Mouse (Mus musculus): ENCODE measurements around the gene Adcy6. TPM values are rescaled to one million over a fixed set of nuclear protein-coding genes. Genes with fewer than 3 reads are reported as not detected.
"Not testable (repeated sequence)": the region's sequence is repeated elsewhere in the genome, so short reads cannot be mapped to it uniquely, and the experiment has no call there.

Adcy6 gene
- polyA plus RNA-seq, 1 experiment from 2014 or later, result 10.4 TPM

DNA sequence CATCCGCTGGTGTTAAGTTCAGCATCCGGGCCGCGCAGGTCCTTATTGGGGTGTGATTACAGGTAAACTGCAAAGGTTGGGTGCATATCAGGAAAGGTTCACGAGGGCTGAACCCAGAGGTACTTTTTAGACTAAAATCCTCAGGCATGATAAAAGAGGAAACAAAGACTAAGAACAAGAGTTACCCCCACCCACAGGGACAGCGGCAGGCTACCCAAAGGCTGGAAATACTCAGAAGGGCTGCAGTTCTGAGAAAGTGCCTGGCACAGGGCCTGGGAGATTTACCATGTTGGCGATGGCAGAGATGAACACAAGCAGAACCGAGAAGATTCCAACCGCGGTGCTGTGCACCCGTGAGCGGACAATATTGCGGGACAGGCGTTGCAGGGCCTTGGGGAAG, 13.3 kb downstream of the Adcy6 start:
- 95% methylated on average over 14 of the region's 14 CpGs for WGBS
- no peak for ATAC-seq (ENCODE audit: low FRiP score)
- H3K9me3 ChIP-seq (replicated peaks), result no peaks in the 10 kb centered on the region
- no peak overlapping the region for H3K9ac ChIP-seq (replicated peaks)
- H3K36me3 ChIP-seq, result peaks cover 80% of the 10 kb centered on the region
- H3K4me3 ChIP-seq (replicated peaks), result no peak overlapping the region
- no peak overlapping the region for H3K27ac ChIP-seq (replicated peaks)
- 0 out of 2 replicates have a peak, but pooled peaks cover 4% of the 10 kb centered on the region for H3K4me1 ChIP-seq
- no peaks in the 10 kb centered on the region for H3K27me3 ChIP-seq (replicated peaks)
- no peak overlapping the region for H3K4me2 ChIP-seq

DNA sequence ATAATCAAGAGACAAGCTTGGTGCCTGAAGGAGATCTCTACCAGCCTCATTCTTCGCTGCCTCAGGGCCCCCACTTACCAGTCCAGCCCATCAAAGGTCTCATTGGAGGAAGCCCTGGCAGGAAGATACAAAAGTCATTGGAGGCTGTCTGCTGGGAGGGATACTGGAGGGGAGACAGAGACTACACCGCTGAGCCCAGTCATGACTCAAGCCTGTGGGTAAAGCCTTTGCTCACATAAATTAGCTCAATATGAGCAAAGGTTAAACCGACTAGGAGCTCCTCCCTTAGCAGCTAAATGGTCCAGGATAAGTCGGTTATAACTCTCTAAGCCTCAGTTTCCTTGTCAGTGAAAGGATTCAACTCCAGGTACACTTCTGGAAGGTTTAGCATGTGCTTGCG, 14.8 kb downstream of the Adcy6 start:
- no peak for ATAC-seq (ENCODE audit: low FRiP score)
- Histone ChIP-seq H3K4me3 (replicated peaks) (no peak overlapping the region), H3K9me3 (replicated peaks) (no peaks in the 10 kb centered on the region), H3K9ac (replicated peaks) (no peak overlapping the region), H3K27ac (replicated peaks) (no peak overlapping the region), H3K27me3 (replicated peaks) (no peaks in the 10 kb centered on the region), H3K4me1 (0 out of 2 replicates have a peak, but pooled peaks cover 2% of the 10 kb centered on the region), H3K4me2 (no peak overlapping the region), H3K36me3 (peaks cover 87% of the 10 kb centered on the region)
- WGBS, result 92% methylated on average over 5 of the region's 5 CpGs

DNA sequence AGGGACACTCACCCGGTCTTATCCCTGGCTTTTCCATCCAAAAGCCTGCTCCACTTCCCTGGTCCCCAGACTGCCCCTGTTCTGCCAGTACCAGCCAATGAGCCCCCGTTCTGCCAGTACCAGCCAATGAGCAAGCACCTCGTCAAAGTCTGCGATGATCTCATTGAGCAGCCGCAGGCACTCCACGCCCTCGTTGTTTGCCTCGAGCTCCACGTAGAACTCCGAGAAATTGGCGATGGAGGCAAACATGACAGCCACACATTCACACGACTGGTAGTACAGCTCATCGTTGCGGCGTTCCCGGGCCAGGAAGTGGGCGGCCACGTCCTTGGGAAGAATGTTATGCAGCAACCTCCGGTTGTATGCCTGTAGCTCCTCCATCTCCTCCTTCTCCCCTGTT, 15.7 kb downstream of the Adcy6 start:
- H3K9me3 ChIP-seq (replicated peaks), result no peaks in the 10 kb centered on the region
- no peak for ATAC-seq (ENCODE audit: low FRiP score)
- 80% methylated on average over 19 of the region's 19 CpGs for WGBS
- H3K27ac ChIP-seq (replicated peaks), result no peak overlapping the region
- no peak overlapping the region for H3K4me2 ChIP-seq
- no peaks in the 10 kb centered on the region for H3K4me1 ChIP-seq
- H3K36me3 ChIP-seq, result peaks cover 86% of the 10 kb centered on the region
- H3K4me3 ChIP-seq (replicated peaks), result no peak overlapping the region
- no peaks in the 10 kb centered on the region for H3K27me3 ChIP-seq (replicated peaks)
- no peak overlapping the region for H3K9ac ChIP-seq (replicated peaks)

DNA sequence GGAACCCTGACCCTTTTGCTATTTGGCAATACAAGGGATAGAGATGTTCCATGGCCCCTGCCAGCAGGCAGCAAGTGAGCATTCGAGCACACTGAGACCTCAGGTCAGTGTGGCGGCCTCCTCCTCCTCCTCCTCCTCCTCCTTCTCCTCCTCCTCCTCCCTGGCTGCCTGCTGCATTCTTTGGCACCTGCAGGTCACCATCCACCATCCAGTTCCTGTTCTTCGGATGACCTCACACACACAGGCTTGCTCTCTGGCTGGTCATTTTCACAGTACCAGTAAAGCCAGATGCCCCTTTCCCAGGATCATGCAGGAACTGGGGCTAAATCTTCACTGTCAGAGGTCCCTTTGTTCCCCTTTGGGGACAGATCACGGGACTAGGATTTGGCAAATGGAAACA, 18.5 kb downstream of the Adcy6 start:
- Histone ChIP-seq H3K27me3 (replicated peaks) (no peaks in the 10 kb centered on the region), H3K4me1 (no peaks in the 10 kb centered on the region), H3K36me3 (peaks cover 66% of the 10 kb centered on the region), H3K27ac (replicated peaks) (no peak overlapping the region), H3K4me3 (replicated peaks) (no peak overlapping the region), H3K4me2 (no peak overlapping the region), H3K9ac (replicated peaks) (no peak overlapping the region), H3K9me3 (replicated peaks) (no peaks in the 10 kb centered on the region)
- WGBS, result 53% methylated on average over 4 of the region's 4 CpGs
- ATAC-seq (ENCODE audit: low FRiP score), result no peak

DNA sequence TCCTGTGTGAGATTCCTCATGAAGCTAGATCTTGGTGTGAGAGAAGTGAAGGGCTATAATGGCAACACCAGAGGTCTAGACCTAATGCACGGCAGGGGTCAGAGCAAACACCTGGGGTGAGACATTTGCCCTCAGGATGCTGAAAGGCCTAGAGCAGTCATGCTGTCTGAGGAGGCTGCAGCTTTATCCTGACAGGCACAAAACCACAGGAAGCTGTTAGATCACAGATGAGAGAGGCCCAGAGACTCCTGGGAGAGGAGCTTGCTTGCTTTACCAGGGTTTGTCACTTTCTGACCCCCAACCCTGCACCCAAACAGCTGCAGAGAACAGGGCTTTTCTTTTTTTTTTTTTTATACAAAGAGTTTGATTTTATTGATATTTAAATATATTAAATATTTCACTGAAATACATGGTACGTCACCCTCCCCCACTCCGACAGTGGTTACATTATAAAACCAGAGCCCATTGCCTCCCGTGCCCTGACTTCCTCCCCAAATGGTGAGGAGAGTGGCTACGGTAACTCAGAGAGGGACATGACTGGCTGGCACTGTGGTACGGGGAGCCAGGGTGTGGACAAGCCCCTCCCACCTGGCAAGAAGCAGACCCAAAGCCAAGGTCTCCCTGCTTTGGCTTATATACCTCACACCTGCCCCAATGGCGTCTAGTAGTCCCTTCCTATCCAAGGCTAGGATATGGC, 20.1 kb downstream of the Adcy6 start:
- ATAC-seq (ENCODE audit: low FRiP score), result no peak
- Histone ChIP-seq H3K27ac (replicated peaks) (no peak overlapping the region), H3K27me3 (replicated peaks) (no peaks in the 10 kb centered on the region), H3K9ac (replicated peaks) (no peak overlapping the region), H3K36me3 (peaks cover 50% of the 10 kb centered on the region), H3K4me2 (no peak overlapping the region), H3K4me3 (replicated peaks) (no peak overlapping the region), H3K9me3 (replicated peaks) (no peaks in the 10 kb centered on the region), H3K4me1 (no peaks in the 10 kb centered on the region)
- WGBS, result 80% methylated on average over 7 of the region's 7 CpGs

DNA sequence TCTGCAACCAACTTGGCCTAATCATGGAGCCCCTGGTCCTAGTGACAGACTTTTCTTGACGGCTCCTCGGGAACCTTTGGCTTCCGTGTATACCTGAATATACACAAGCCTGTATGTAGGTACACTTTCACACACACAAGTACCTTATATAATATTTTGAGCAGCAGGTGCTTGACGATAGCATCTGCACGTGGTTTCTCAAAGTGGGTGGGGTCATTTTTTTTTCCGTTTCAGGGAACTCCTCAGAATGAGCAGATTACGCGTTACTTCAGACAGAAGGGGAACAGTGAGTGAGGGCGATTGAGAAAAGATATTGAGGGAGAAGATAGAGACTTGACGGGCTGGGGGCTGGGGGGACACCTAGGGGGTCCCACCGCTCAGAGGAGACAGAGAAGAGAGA, 22.1 kb downstream of the Adcy6 start:
- ATAC-seq (ENCODE audit: low FRiP score), result no peak
- Histone ChIP-seq H3K27me3 (replicated peaks) (no peaks in the 10 kb centered on the region), H3K4me1 (no peaks in the 10 kb centered on the region), H3K36me3 (peaks cover 31% of the 10 kb centered on the region), H3K9me3 (replicated peaks) (no peaks in the 10 kb centered on the region), H3K9ac (replicated peaks) (no peak overlapping the region), H3K27ac (replicated peaks) (no peak overlapping the region), H3K4me3 (replicated peaks) (no peak overlapping the region), H3K4me2 (no peak overlapping the region)
- 91% methylated on average over 11 of the region's 11 CpGs for WGBS

DNA sequence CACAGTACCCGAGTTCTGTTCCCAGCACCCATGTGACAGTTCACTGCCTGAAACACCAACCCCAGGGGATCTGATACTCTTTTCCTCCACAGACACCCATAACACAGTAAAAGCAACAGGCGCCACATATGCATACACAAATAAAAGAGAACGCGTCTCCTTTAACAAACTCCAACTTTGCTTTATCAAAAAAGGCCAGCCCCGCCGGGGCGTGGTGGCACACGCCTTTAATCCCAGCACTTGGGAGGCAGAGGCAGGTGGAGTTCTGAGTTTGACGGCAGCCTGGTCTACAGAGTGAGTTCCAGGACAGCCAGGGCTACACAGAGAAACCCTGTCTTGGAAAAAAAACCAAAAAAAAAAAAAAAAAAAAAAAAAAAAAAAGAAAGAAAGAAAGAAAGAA, 23.7 kb downstream of the Adcy6 start:
- H3K4me3 ChIP-seq (replicated peaks); H3K27me3 ChIP-seq (replicated peaks); H3K4me2 ChIP-seq; H3K9me3 ChIP-seq (replicated peaks); ATAC-seq (ENCODE audit: low FRiP score); H3K9ac ChIP-seq (replicated peaks); H3K27ac ChIP-seq (replicated peaks); H3K4me1 ChIP-seq: not testable (repeated sequence)
- WGBS, result 82% methylated on average over 9 of the region's 9 CpGs
- H3K36me3 ChIP-seq, result peaks cover 15% of the 10 kb centered on the region

DNA sequence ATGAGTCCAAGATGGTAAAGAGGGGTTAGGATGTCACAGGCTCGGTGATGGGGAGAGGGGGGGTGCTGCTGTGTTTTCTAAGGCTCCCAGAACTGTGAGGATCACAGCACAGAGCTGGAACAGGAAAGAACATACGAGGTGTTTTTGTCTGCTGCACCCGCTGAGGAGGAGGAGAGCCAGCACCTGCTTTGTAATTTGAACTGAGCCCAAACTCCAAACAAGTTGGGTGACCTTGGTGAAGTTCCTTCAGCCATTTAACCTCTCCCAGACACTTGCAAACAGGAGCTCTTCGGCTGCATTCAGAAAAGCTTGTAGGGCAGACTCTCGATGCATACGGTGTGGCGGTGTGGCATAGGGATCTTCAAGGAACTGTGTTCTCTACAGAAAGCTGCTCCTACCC, 24.5 kb downstream of the Adcy6 start:
- Histone ChIP-seq H3K4me3 (replicated peaks) (no peak overlapping the region), H3K27ac (replicated peaks) (no peak overlapping the region), H3K4me2 (no peak overlapping the region), H3K9me3 (replicated peaks) (no peaks in the 10 kb centered on the region), H3K36me3 (peaks cover 8% of the 10 kb centered on the region), H3K9ac (replicated peaks) (no peak overlapping the region), H3K4me1 (no peaks in the 10 kb centered on the region), H3K27me3 (replicated peaks) (no peaks in the 10 kb centered on the region)
- ATAC-seq (ENCODE audit: low FRiP score), result no peak
- WGBS, result 48% methylated on average over 7 of the region's 7 CpGs

DNA sequence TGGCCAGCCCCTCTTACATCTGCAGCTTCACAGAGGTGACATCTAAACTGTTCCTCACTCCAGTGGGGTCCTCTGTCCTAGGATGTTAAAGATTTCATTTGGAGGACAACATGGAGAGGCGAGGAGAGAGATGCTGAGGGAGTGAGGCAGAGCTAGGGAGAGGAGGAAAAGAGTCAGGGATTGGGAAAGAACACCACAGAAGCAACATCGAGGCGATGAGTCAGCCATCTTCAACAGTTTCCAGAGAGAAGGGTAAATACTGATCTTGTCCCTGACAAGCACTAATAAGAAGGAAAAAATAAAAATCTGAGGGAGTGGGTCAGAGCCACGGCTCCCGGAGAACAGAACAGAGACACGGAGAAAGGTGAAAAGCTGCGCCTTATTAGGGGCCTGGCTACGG, 26.9 kb downstream of the Adcy6 start:
- no peaks in the 10 kb centered on the region for H3K36me3 ChIP-seq
- 77% methylated on average over 8 of the region's 8 CpGs for WGBS
- H3K9me3 ChIP-seq (replicated peaks), result no peaks in the 10 kb centered on the region
- H3K4me3 ChIP-seq (replicated peaks), result no peak overlapping the region
- no peak overlapping the region for H3K9ac ChIP-seq (replicated peaks)
- H3K4me2 ChIP-seq, result no peak overlapping the region
- no peak for ATAC-seq (ENCODE audit: low FRiP score)
- no peak overlapping the region for H3K27ac ChIP-seq (replicated peaks)
- no peaks in the 10 kb centered on the region for H3K4me1 ChIP-seq
- no peaks in the 10 kb centered on the region for H3K27me3 ChIP-seq (replicated peaks)

DNA sequence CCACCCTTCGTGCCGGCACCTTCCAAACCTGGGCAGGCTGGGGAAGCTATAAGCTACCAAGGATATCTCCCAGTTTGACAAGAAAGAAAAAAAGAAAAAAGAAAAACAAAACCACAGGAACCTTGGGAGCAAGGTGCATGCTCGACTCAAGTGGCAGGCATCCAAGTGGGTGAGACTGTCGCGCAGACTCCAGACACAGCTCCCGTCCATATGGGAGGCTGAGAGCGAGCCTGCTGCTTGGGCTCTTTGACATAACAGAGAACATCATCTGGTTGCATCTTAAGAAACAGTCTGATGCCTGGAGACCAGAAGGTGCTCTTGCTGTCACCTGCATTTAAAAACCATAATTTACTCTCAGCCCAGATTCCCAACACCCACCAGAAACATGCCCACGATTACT, 27.5 kb downstream of the Adcy6 start:
- H3K4me1 ChIP-seq, result no peaks in the 10 kb centered on the region
- H3K27me3 ChIP-seq (replicated peaks), result no peaks in the 10 kb centered on the region
- WGBS, result 81% methylated on average over 8 of the region's 8 CpGs
- ATAC-seq (ENCODE audit: low FRiP score), result no peak
- no peaks in the 10 kb centered on the region for H3K9me3 ChIP-seq (replicated peaks)
- H3K9ac ChIP-seq (replicated peaks), result no peak overlapping the region
- no peaks in the 10 kb centered on the region for H3K36me3 ChIP-seq
- H3K4me2 ChIP-seq, result no peak overlapping the region
- no peak overlapping the region for H3K4me3 ChIP-seq (replicated peaks)
- no peak overlapping the region for H3K27ac ChIP-seq (replicated peaks)

DNA sequence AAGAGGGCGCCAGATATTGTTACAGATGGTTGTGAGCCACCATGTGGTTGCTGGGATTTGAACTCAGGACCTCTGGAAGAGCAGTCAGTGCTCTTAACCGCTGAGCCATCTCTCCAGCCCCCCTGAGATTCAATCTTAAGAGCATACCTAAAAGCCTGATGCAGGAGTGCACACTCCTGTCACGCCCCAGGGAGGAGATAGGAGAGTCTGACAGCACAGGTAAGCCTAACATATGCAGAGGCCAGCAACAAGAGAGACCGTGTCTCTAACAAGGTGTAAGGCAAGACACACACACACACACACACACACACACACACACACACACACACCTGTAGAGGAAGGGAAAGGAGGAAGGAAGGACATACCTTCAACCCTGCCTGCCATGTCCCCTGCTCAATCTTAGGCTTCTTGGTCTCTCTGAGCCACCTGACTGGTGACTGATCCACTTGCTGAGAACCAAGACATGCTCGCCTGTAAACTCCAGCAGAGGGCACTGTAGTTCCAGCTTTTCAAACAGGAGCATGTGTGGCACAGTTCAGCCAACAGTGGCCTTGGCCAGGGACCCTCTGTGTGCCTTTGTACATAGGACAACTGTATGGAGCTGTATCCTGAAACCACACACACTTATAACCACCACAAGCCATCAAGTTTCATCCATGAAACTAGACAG, 29.9 kb downstream of the Adcy6 start:
- Histone ChIP-seq H3K9me3 (replicated peaks) (no peaks in the 10 kb centered on the region), H3K9ac (replicated peaks) (no peak overlapping the region), H3K27ac (replicated peaks) (no peak overlapping the region), H3K36me3 (no peaks in the 10 kb centered on the region), H3K4me3 (replicated peaks) (no peak overlapping the region), H3K4me1 (no peaks in the 10 kb centered on the region), H3K27me3 (replicated peaks) (no peaks in the 10 kb centered on the region), H3K4me2 (no peak overlapping the region)
- 42% methylated on average over 5 of the region's 5 CpGs for WGBS
- peak; percentile 69; the same call in 1 of the 2 replicates for ATAC-seq (ENCODE audit: low FRiP score)

DNA sequence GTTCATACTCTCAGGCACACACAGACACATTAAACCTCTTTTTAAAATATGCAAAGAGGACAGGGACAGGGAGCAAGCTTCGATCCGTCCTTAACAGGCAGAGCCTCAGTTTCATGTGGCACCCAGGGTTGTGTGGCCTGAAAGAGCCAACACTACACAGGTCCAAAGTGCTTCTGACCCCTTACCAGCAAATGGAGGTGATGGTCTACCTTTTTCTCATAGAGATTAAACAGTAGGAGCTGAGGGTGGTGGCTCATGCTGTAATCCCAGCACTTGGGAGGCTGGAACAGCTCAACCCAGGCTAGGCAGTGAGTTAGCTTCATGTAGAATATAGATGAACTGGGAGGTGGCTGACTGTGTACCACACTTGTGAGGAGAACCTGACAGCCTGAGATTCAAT, 30.6 kb downstream of the Adcy6 start:
- H3K27ac ChIP-seq (replicated peaks), result no peak overlapping the region
- H3K4me2 ChIP-seq, result no peak overlapping the region
- H3K9me3 ChIP-seq (replicated peaks), result no peaks in the 10 kb centered on the region
- no peak overlapping the region for H3K4me3 ChIP-seq (replicated peaks)
- WGBS, result 69% methylated on average over 2 of the region's 2 CpGs
- no peak overlapping the region for H3K9ac ChIP-seq (replicated peaks)
- H3K27me3 ChIP-seq (replicated peaks), result no peaks in the 10 kb centered on the region
- no peak for ATAC-seq (ENCODE audit: low FRiP score)
- H3K36me3 ChIP-seq, result no peaks in the 10 kb centered on the region
- H3K4me1 ChIP-seq, result no peaks in the 10 kb centered on the region
